Mouse (Mus musculus) thymus, adult 2 months (tissue): ENCODE data around the gene Irf2.

ENCODE experiments used
- CTCF ChIP-seq: fragments of 200-500 bp; IDR thresholded peaks from 2 replicates; pipeline ENCODE4 v1.5.1; 2012; ENCODE audit warnings: mild to moderate bottlenecking, control low read depth, low read length, moderate library complexity, borderline replicate concordance; ENCODE audit not compliant: control insufficient read depth, poor library complexity, insufficient read depth; ENCODE audit errors: extremely low read depth
- POLR2A ChIP-seq: fragments of 200-500 bp; IDR thresholded peaks from 2 replicates; pipeline ENCODE4 v1.6.1; 2012; ENCODE audit warnings: mild to moderate bottlenecking, low read length, control low read depth, moderate library complexity; ENCODE audit not compliant: control insufficient read depth, poor library complexity, insufficient read depth; ENCODE audit errors: extremely low read depth

DNA sequence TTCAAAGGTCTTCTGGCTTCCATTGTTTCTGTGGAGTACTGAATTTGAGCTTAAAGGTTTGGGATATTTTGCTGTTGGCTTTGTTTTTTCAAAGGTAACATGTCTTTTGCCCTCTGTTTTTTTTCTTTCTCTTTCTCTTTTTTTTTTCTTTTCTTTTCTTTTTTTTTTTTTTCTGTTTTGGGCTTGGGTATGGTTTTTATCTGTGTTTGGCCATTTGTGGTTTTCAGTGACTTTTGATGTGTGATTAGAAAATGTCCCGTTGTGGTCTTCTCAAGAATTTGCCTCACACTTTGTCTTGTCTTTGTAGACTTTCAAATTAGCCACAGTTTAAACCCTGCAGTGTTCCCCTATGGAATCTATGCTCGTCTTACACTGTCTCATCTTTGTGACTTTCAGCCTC, 45.5 kb downstream of the Irf2 start:
- TF ChIP-seq CTCF: no peak
- TF ChIP-seq POLR2A: no peak
